ENCODE assay signal across 29 mouse cellular contexts in the genomic region with DNA sequence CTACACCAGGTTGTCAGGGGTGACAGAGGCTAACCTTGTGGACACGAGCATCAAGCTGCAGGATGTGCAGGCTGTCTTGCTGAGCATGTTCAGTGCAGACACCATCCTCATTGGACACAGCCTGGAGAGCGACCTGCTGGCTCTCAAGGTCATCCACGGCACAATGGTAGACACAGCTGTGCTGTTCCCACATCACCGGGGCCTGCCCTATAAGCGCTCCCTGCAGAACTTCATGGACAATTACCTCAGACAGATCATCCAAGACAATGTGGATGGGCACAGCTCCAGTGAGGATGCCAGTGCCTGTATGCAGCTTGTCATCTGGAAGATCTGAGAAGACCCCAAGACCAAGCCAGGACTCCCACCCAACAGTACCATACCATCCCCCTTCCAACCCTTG. TPM values are rescaled to one million over a fixed set of nuclear protein-coding genes. Genes with fewer than 3 reads are reported as not detected.
"Had no signal": no experiment of that assay in that cellular context is flagged by ENCODE, and none has a peak within 500 bp of the region (broad histone marks: within the 10 kb centered on the region; RNA-seq: fewer than 3 reads in every experiment).

No protein-coding gene starts in this region.

RNA-seq across cellular contexts. Expression of a gene that starts 12.0 kb away (rescaled TPM):
- polyA plus RNA-seq: limb, embryonic 10.5 days; limb, embryonic 11.5 days; limb, embryonic 12.5 days; limb, embryonic 13.5 days; limb, embryonic 14.5 days; liver, adult 2 months; liver, embryonic 11.5 days; liver, embryonic 12.5 days; liver, embryonic 13.5 days; liver, embryonic 14.5 days; liver, embryonic 15.5 days; liver, embryonic 16.5 days; liver, postnatal 0 days; lung, adult 2 months; lung, embryonic 14.5 days; lung, embryonic 15.5 days; lung, embryonic 16.5 days; lung, postnatal 0 days; macrophage; midbrain, embryonic 10.5 days; midbrain, embryonic 11.5 days; midbrain, embryonic 12.5 days; midbrain, embryonic 13.5 days; midbrain, embryonic 14.5 days; midbrain, embryonic 15.5 days; midbrain, embryonic 16.5 days; midbrain, postnatal 0 days; myocyte; neural tube, embryonic 11.5 days had no signal

RNA-seq across cellular contexts. Expression of a gene that starts 31.6 kb away (rescaled TPM):
- polyA plus RNA-seq: limb, embryonic 10.5 days; limb, embryonic 11.5 days; limb, embryonic 12.5 days; limb, embryonic 13.5 days; limb, embryonic 14.5 days; liver, adult 2 months; liver, embryonic 11.5 days; liver, embryonic 12.5 days; liver, embryonic 13.5 days; liver, embryonic 14.5 days; liver, embryonic 15.5 days; liver, embryonic 16.5 days; liver, postnatal 0 days; lung, adult 2 months; lung, embryonic 14.5 days; lung, embryonic 15.5 days; lung, embryonic 16.5 days; lung, postnatal 0 days; macrophage; midbrain, embryonic 10.5 days; midbrain, embryonic 11.5 days; midbrain, embryonic 12.5 days; midbrain, embryonic 13.5 days; midbrain, embryonic 14.5 days; midbrain, embryonic 15.5 days; midbrain, embryonic 16.5 days; midbrain, postnatal 0 days; neural tube, embryonic 11.5 days had no signal
